Mouse (Mus musculus) olfactory bulb, adult 2 months (tissue): Measurements from ENCODE around the gene Lef1.
A peak's percentile ranks its signal among the peaks of the same experiment; 100 is the strongest.

ENCODE experiments used
- CTCF ChIP-seq: fragments of 200-500 bp; IDR thresholded peaks from 2 replicates; pipeline ENCODE4 v1.5.1; 2012; ENCODE audit warnings: low read depth, mild to moderate bottlenecking, low read length, moderate library complexity; ENCODE audit not compliant: insufficient read depth
- POLR2A ChIP-seq: fragments of 200-500 bp; IDR thresholded peaks from 2 replicates; pipeline ENCODE4 v1.6.1; 2012; ENCODE audit warnings: mild to moderate bottlenecking, low read depth, low read length, moderate library complexity; ENCODE audit not compliant: insufficient read depth

DNA sequence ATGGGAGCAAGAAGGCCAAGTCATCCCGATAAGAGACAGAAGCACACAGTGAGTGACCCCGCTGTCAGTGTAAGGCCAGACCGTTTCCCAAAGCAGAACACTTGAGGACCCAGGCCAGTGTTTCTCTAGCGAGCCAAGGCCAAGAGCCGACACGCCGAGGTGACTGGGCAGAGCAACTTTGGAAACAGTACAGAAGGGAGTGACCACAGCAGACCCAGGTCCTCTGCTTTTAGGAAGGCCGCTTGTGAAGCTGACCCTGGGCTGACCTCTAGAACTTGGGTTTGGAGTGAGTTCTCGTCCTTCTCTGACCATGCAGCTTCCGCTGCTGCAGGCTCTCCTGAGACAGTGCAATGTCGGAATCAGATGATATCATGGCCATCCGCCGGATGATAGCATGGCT lies 140.7 kb downstream of the Lef1 start:
- TF ChIP-seq CTCF: no peak
- TF ChIP-seq POLR2A: 0 out of 2 replicates have a peak, but pooled peaks have one; percentile 13
